Mouse (Mus musculus) embryo, embryonic 11 days (tissue): Measurements from ENCODE around the gene Uhmk1.
"Not testable (repeated sequence)": the region's sequence is repeated elsewhere in the genome, so short reads cannot be mapped to it uniquely, and the experiment has no call there.

Source experiments
- DNase-seq: peaks from one replicate; pipeline ENCODE4 v3.0.0-alpha.2; 2015

The Uhmk1 gene

DNA sequence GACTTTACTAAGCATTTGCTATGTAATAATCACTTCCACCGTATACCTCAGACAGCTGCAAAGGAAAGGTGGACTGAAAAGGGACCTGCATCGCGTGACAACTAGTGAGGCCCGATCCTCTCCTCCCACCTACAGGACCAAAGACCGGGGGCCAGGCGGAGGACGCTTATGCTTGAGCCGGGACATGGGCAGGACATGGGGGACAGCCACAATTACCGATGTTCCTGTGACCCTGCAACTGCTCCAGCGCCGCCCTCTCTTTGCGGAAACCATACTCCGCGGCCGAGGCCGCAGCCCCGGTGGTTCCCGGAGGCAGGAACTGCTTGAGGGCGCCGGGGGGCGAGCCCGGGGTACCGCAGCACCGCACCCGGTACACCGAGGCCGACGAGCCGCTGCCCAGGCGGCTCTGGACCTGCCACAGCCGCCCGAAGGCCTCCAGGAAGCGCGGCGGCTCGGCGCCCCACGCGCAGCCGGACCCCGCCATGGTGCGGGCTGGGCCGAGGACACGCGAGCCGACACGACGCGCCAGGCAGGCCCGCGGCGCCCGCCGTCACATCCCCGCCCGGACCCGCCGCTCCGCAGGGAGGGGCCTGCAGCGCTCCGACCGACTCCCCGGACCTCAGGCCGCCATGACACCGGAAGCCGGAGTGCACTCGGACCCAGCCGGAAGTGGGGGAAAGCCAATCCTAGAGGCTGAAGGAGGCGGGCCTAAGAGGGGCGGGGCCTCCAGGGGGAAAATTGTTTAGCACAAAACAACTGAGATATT is at the start of gene Uhmk1:
TSS of gene Uhmk1 (minus strand) at position 641 of the 766 bp plus-strand sequence.
- DNase-seq: peak; percentile 95

DNA sequence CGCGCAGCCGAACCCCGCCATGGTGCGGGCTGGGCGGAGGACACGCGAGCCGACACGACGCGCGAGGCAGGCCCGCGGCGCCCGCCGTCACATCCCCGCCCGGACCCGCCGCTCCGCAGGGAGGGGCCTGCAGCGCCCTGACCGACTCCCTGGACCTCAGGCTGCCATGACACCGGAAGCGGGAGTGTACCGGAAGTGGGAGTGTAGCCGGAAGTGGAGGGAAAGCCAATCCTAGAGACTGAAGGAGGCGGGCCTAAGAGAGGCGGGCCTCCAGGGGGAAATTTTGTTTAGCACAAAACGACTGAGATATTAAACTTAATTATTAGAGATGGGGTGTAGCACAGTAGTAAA is 40.3 kb upstream of the Uhmk1 start:
- DNase-seq: peak; percentile 92

DNA sequence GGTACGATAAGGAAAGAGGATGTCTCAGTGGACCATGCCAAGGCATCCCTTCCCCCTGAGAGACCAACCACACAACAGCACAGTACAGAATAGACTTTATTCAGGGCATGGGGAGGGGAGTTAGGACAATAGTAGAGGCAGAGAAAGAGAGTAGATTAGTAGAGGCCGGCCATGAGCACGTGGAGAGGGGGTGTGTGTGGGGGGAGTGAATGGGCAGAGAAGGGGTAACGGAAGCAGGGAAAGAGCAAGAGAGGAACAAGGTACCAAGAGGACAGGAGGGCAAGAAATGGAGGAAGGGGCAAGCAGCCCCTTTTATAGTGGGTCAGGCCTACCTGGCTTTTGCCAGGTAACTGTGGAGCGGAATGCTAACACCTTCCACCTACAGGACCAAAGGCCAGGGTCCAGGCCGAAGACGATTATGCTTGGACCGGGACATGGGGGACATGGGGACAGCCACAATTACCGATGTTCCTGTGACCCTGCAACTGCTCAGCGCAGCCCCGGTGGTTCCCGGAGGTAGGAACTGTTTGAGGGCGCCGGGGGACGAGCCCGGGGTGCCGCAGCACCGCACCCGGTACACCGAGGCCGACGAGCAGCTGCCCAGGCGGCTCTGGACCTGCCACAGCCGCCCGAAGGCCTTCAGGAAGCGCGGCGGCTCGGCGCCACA is 39.8 kb upstream of the Uhmk1 start:
- no peak for DNase-seq

DNA sequence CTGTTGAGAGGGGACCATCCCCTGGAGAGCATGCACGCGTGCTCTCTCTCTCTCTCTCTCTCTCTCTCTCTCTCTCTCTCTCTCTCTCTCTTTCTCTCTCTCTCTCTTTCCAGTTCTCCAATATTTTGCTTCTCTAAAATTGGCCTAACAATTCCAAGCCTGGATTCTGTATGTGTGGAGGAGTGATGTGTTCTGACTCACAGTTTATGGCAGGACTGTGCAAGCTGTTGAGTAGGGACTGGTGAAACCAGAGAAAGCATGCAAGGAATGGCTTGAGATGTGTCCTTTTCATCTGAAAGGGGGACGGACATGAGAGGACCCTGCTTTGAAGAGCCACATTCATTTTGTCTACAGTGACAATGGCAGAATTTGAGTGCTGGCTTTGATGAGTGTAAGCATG is 29.8 kb upstream of the Uhmk1 start:
- DNase-seq: no peak

DNA sequence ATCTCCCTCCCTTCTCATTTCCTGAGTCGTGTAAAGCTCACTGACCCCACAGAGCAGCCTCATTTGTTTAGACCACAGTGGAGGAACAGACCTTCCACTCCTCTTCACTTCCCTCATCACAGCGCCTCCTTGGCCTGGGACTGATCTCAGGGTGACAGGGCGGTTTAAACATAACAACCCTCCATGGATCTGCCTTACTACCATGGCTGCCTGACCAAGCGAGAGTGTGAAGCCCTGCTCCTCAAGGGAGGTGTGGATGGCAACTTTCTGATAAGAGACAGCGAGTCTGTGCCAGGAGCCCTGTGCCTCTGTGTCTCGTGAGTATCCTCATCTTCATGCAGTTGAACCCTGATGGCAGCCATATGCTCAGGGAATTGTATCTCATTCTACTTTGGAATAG is 17.5 kb upstream of the Uhmk1 start, which contains the start of gene Sh2d1b2:
TSS of gene Sh2d1b2 (plus strand) at position 62 of the 400 bp plus-strand sequence.
- not testable (repeated sequence) for DNase-seq

DNA sequence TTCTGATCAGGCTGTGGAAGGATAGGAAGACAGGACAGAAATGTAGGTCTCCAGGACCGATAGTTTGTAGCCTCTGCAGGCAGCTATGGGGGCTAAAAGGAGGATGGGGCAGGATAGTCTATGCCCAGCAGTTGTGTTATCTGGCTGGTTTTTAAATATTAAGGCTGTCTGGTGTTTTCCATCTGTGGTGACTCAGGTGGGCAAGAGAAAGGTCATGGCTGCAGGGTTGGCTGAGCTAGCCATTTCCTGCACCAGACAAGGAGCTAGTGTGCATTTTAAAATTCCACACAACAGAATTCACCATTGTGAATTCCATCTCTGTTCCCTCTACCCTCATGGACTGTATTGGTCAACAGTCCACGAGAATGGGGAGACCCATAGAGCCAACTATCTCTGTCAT is 8.1 kb upstream of the Uhmk1 start:
- DNase-seq: no peak

DNA sequence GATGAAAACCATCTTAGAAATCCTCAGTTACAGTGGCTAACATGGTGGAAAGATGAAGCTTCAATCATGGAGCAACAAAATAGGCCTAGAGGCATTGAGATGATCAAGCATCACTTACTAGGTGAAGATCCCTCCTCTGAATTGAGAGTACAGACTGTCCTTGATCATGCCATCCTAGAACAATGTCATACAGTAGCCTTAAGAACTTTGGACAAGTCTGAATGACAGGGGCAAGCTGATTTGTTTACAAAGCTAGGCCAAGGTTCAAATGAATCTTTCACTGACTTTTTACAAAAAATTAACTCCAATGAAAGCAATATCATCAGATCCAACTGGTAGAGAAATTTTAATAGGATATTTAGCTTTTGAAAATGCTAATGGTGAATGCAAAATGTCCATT is 5.2 kb upstream of the Uhmk1 start:
- DNase-seq: no peak

DNA sequence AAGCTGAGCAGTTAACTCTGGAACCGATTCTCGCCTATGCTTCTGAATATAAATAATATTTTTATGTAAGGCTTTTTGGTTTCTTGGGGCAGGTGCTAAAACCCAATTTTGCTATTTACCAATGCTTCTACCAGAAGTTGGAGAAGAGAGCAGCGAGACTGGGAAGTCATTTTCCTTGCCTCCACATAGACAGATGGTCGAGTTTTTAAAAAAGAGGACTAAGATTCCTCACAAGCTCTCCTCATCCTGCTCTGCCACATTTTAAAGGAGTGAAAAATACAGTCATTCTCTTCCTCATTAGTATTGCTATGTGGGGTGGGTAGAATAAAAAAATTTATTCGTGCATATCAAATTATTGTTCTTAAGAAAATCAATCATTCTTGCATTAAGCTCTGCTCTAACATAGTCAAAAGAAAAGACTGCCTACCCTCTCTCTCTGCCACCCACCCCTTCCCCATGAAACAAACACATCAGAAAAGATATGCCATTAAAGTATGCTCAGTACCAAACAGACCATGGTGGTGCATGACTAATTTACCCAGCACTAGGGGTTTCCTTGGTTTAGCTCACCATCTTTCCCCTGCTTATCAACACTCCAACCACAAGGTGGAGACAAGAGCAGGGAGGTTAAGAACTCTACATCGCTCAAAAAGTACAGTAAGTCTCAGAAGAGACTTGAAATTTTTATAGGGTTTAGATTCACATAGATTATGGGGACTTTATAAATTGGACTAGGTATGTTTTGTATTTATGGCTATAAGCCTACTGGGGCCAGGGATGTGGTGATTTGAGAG is 3.1 kb upstream of the Uhmk1 start:
- DNase-seq: peak; percentile 49

DNA sequence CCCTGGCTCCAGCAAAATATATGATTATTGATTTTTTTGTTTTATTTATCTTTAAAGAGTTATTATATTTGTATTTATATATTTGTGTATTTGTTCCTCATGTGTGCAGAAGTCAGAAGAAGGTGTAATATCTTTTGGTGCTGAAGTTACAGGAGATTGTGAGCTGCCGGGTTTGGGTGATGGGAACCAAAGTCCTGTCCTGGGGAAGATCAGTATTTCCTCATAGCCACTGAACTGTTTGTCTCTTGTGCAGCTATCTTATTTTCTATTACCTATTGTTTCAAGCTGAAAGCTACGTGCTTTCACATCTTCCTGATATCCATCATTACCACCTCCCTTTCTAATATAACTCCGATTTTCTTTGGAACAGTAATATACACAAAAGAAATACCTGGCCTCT is 393 bp upstream of the Uhmk1 start:
- no peak for DNase-seq

DNA sequence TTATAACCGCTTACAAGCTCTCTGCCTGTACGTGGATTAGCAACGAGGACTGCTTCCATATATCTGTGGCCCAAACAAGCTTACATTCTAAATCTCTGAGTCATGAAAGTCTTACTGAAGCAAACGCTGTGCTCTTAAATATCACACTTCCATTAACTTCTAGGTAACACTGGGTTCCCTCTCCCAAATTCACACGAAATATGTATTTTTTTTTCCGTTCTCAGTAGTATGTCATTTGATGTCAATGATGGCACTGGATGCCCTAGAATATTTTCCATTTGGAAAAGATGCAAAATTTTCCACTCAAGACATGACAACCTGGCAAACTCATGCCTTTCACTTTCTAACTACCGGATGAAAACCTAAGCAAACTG is 827 bp downstream of the Uhmk1 start:
- DNase-seq: no peak

DNA sequence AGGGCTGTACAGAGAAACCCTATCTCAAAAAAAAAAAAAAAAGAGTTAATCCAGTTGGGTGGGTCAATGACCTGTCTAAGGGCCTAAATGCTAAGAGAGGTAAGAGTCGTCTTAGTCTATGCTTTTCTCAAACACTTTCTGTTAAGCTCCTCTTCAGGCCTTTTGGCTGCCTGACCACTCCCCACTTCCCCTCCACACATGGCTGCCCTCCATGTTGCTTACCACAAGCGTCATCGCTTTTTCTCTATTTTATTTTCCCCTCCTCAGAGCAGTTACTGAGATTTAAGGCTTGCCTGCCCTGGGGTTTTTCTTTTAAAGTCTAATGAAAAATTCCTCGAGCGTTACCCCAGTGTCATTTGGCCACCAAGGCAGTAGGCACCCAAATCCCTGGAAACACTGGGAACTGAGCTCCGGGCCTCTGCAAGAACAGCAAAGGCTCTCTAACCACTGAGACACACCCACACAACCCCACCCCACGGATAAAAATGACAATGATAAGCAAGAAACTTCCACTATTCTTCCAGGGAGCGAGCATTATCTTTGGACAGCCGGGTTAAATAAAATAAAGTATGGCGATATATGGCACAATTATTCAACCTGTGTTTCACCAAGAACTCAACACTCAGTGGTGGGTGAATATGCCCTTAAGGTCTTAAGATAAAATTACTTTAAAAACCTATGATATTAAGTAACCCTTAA is 1.9 kb downstream of the Uhmk1 start:
- no peak for DNase-seq

DNA sequence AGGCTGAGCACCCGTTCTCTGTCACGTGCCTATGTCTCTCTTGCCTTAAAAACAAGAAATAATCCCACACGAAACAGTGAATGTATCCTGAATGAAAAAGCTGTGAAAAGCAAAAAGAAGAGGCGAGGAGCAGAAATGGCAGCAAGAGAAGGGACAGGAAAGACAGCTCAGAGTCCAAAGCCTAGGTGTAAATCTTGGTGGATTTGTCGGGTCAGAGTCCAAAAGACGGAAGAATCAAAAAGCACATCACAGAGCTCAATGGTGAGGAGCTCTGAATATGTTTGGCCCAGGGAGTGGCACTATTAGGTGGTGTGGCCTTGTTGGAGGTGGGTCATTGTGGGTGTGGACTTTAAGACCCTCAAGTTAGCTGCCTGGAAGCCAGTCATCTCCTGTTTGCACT is 8.8 kb downstream of the Uhmk1 start:
- DNase-seq: no peak

DNA sequence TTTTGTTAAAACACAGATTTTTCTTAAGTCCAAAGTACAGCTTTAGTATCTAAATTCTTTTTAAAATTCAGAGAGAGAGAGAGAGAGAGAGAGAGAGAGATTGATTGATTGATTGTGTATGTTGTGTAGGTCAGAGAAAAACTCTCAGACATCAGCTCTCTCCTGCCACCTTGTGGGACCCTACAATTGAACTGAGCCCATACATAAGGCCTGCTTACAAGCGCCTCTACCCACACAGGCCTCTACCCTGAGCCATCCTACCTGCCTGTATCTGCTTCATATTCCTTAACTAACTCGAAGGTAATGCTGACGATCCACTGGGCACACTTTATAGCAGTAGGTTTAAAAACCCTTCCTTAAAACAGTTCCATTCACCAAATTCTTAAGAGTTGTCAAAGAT is 14.8 kb downstream of the Uhmk1 start:
- DNase-seq: peak; percentile 47

DNA sequence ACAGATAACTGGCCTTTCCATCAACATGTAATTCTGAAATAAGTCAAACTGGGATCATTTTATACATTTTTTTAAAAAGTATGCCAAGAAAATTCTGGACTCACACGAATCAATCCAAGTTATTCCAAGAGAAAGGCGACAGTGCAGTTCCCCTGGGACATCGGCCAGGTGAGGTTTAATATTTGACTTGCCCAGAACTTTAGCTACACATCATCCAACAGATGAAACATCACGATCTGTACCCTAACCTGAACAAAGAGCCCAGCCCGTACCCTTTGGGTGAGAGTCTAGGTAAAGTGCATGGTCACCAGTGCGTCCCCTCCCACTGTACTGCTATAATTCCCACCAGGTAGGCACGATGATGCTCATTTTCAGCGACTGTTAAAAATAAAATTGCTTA is 19.0 kb downstream of the Uhmk1 start:
- no peak for DNase-seq

DNA sequence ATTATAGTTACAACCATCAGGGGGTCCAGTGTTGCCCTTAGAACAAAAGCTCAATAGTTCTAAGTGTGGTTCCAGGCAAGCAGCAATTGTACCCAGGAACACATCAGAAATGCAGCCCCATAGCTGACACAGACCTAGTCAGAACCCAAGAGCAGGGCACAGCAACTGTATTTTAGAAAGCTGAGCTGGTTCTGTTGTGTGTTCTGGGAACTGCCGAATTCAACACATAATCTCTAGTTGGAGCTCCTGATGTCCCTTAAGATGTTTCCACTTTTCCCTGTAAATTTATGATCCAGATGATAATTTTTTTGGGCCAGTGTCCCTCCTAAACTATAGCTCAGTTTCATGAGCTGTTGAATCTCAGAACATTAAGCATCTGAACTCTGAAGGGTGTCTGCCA is 23.3 kb downstream of the Uhmk1 start:
- no peak for DNase-seq

DNA sequence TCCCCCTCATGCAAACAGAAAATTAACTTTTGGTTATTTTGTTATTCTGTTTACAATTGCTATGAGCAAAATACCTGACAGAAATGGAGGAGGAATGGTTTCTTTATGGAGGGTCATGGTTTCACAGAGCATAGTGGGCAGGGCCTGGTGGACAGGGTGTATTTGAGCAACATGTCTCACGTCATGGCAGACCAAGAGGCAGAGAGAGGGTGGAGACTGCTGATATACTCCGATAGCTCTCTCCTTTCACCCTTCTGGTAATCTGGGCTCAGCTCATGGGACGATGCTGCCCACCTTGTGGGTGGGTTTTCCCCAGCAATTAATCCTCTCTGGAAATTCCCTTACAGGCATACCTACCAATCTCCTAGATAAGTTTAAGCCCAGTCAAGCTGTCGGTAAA is 25.0 kb downstream of the Uhmk1 start:
- DNase-seq: no peak

DNA sequence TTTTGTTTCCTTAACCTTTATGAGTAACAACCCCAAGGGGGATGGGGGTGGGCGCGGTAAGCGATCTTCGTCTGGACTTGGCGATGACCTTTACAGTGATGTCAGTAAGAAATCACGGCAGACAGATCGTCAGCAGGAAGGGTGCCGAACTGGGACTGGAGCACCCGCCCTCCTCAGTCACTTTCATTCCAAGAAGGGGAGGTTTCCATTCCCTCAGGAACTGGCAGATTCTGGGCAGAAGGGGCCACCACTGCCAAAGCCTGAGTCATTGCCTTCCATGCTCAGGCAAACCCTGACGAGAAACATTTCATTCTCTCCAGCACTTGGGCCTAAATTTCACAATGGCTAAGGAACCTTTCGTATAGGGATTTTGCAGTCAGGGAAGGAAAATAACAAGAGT is 26.6 kb downstream of the Uhmk1 start:
- no peak for DNase-seq

DNA sequence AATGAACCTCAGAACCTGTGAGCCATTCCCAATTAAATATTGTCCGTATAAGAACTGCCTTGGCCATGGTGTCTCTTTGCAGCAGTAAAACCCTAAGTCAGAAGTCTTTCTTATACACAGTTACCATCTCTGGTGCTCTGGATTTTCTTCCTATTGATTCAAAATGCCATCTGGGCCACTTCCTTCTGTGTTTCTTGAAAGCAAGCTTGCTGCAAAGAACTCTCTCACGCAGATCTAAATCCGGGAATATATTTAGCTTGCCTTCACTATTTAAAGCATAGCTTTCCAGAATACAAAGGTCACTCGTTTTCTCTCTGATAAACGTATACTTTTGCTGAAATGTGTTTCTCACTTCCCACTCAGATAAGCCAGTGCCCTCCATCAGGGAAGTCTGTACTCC is 28.7 kb downstream of the Uhmk1 start:
- no peak for DNase-seq

DNA sequence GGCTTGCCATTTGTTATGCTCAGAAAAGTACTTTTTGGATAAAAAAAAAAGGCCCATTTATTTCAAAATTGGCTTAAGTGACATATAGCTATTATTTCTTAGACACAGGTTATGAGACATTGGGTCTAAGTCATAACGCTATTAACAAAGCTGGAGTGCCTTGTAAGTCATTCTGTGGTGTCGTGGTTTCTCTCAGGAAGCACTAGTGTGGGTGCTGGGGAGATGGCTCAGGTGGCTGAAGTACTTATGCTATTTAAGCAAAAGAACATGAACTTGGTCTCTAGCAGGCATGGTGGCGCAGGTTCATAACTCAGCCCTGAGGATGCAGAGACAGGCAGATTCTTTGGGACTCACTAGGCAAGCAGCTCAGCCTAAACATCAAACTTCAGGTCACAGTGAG is 30.1 kb downstream of the Uhmk1 start:
- no peak for DNase-seq

DNA sequence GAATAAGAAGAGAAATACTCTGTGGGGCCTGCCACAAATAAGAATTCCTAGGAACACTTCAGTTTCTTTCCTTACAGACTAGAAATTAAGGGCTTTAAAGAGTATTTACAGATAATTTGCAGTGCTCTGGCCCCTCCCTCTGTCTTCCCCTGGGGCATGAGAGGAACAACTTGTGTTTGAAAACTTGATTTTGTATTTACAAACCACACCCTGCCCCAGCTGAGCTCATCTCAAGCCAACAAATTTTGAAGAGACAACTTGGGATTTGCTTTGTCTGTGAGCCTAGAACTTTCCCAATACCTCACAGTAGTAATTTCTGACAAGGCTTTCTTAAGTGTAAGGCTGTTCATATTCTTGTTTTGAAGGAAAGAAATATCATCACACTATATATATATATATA is 32.5 kb downstream of the Uhmk1 start:
- no peak for DNase-seq

DNA sequence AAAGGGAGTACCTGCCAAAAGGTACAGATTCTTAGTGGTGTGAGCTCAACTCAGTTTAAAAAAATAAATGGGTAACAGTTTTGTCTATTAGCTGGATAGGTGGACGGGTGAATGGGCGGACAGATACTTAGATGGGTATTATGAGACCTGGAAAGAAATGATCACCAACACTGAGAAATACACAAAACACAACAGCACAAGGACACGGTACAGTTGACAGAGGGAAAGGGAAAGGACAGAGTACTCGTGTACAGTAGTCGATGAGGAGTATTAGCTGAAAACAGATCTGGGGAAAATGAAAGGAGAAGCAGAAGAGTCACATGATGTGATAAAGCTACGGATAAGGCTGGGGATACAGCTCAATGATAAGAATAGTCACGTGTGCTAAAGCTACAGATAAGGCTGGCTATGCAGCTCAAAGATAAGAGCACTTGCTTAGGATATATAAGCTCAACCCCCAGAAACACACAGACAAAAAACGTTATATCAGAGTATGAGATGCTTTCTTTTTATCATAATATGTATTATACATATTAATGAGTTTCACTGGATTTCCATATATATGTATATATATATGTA is 38.4 kb downstream of the Uhmk1 start:
- no peak for DNase-seq

DNA sequence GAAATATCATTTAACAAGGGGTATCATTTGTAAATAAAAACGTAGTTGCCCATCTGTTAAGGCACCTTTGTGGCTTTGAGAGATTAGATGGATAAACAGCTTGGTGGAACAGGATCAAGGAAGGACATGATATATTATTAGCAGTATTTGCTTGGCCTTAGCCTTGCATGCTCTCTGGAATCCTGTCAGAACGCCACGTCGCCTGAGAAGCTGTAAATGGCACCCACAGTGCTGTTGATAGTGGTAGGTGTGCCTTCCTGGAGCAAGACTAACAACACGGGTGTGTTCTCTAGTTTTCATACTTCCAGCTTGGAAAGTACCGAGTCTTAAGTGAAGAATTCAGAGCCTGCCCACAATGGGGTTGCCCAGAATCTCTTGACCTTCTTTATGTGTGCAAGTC is 39.3 kb downstream of the Uhmk1 start:
- DNase-seq: peak; percentile 5

DNA sequence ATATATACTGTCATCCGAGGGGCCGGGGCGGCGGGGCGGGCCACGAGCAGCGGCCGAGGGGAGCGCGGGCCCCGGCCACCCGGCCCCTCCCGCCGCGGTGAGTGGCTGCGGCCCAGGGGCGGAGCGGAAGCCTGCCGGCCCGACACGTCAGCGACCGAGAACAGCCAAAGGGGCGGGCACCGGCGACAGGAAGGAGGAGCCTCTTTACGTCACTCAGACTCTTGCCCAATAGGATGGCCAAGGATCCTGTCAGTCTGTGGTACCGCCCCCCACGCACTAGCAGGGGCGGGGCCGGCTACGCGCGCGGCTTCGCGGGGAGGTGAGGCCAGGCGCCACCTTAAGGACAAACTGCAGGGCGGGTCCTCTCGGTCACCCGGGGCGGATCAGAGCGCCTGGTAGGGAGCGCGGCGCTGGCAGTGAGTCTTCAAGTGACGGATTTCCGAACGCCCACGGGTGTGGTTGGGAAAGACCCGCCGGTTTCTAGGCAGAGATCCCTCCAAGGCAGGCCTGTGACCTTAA is 40.3 kb downstream of the Uhmk1 start, which contains the start of gene Uap1:
TSS of gene Uap1 (minus strand) at position 144 of the 519 bp plus-strand sequence.
- DNase-seq: peak; percentile 98
